Mouse (Mus musculus): ENCODE data around the gene Pkig. TPM values are rescaled to one million over a fixed set of nuclear protein-coding genes. Genes with fewer than 3 reads are reported as not detected.

The Pkig gene
- polyA plus RNA-seq (2015; fragmentation: Nextera tagmentation; extraction: Ambion mirVana) = 122 and 139 TPM in 2 replicates

- Histone ChIP-seq H3K9me3 (replicated peaks) (no peaks in the 10 kb centered on the region), H3K36me3 (peaks cover 8% of the 10 kb centered on the region; the same call in 1 of the 2 replicates)
- 1% methylated on average over 71 of the region's 71 CpGs for WGBS (ENCODE audit: insufficient replicate concordance)
These were observed at the start of gene Pkig for GRCm38 (mm10) chr2:163657975-163658886. Pkig (plus strand) TSS chr2:163658386.

GRCm38 (mm10) chr2:163609281-163609975, 48.8 kb upstream of the Pkig start:
- 80% methylated on average over 12 of the region's 12 CpGs for WGBS (ENCODE audit: insufficient replicate concordance)
- Histone ChIP-seq H3K4me3 (replicated peaks) (no peak overlapping the region), H3K4me2 (no peak overlapping the region), H3K9me3 (replicated peaks) (no peaks in the 10 kb centered on the region), H3K9ac (no peak overlapping the region), H3K27me3 (no peaks in the 10 kb centered on the region), H3K4me1 (replicated peaks) (peaks cover 33% of the 10 kb centered on the region), H3K27ac (no peak overlapping the region), H3K36me3 (peaks cover 62% of the 10 kb centered on the region)
- ATAC-seq (ENCODE audit: low read depth) (no peak), DNase-seq (no peak)

More at GRCm38 (mm10) chr2:163657975-163658886, at the start of gene Pkig:
- H3K4me2 ChIP-seq = peak within 1 kb of the TSS; percentile 73
- peaks cover 47% of the 10 kb centered on the region for H3K4me1 ChIP-seq (replicated peaks)
- H3K4me3 ChIP-seq (replicated peaks) = peak within 1 kb of the TSS; percentile 83
- no peaks in the 10 kb centered on the region for H3K27me3 ChIP-seq
- peak; percentile 87 for ATAC-seq (ENCODE audit: low read depth)
- peak within 1 kb of the TSS; percentile 87 for H3K27ac ChIP-seq
- peak within 1 kb of the TSS; percentile 88 for H3K9ac ChIP-seq
- peak; percentile 77 for DNase-seq

- DNase-seq = no peak
- H3K36me3 ChIP-seq = peaks cover 79% of the 10 kb centered on the region
- ATAC-seq (ENCODE audit: low read depth) = no peak
These were observed 47.0 kb upstream of the Pkig start for GRCm38 (mm10) chr2:163611176-163611575.

GRCm38 (mm10) chr2:163613206-163613605, 45.0 kb upstream of the Pkig start:
- 90% methylated on average over 5 of the region's 5 CpGs for WGBS (ENCODE audit: insufficient replicate concordance)
- H3K36me3 ChIP-seq = peaks cover 89% of the 10 kb centered on the region

More at GRCm38 (mm10) chr2:163611176-163611575, 47.0 kb upstream of the Pkig start:
- no peaks in the 10 kb centered on the region for H3K9me3 ChIP-seq (replicated peaks)
- peaks cover 15% of the 10 kb centered on the region for H3K4me1 ChIP-seq (replicated peaks)
- H3K27me3 ChIP-seq = no peaks in the 10 kb centered on the region
- H3K4me3 ChIP-seq (replicated peaks) = no peak overlapping the region
- H3K27ac ChIP-seq = no peak overlapping the region
- H3K9ac ChIP-seq = no peak overlapping the region
- H3K4me2 ChIP-seq = no peak overlapping the region
- WGBS (ENCODE audit: insufficient replicate concordance) = 80% methylated on average over 9 of the region's 9 CpGs

GRCm38 (mm10) chr2:163613990-163614389, 44.2 kb upstream of the Pkig start:
- no peak for DNase-seq
- Histone ChIP-seq H3K27ac (no peak overlapping the region), H3K9ac (no peak overlapping the region), H3K4me1 (replicated peaks) (no peaks in the 10 kb centered on the region), H3K4me3 (replicated peaks) (no peak overlapping the region), H3K9me3 (replicated peaks) (no peaks in the 10 kb centered on the region), H3K27me3 (no peaks in the 10 kb centered on the region), H3K4me2 (no peak overlapping the region), H3K36me3 (peaks cover 96% of the 10 kb centered on the region)
- ATAC-seq (ENCODE audit: low read depth) = no peak
- WGBS (ENCODE audit: insufficient replicate concordance) = 87% methylated on average over 4 of the region's 4 CpGs

More at GRCm38 (mm10) chr2:163613206-163613605, 45.0 kb upstream of the Pkig start:
- Histone ChIP-seq H3K4me2 (no peak overlapping the region), H3K4me1 (replicated peaks) (peaks cover 3% of the 10 kb centered on the region; the same call in 1 of the 2 replicates), H3K27me3 (no peaks in the 10 kb centered on the region), H3K27ac (no peak overlapping the region), H3K4me3 (replicated peaks) (no peak overlapping the region), H3K9me3 (replicated peaks) (no peaks in the 10 kb centered on the region), H3K9ac (no peak overlapping the region)
- ATAC-seq (ENCODE audit: low read depth) = no peak
- DNase-seq = no peak

GRCm38 (mm10) chr2:163615401-163615800, 42.8 kb upstream of the Pkig start:
- Histone ChIP-seq H3K27me3 (no peaks in the 10 kb centered on the region), H3K27ac (no peak overlapping the region), H3K4me3 (replicated peaks) (no peak overlapping the region), H3K9ac (no peak overlapping the region), H3K9me3 (replicated peaks) (no peaks in the 10 kb centered on the region), H3K4me1 (replicated peaks) (no peaks in the 10 kb centered on the region), H3K36me3 (peaks cover 99% of the 10 kb centered on the region), H3K4me2 (no peak overlapping the region)
- 89% methylated on average over 9 of the region's 9 CpGs for WGBS (ENCODE audit: insufficient replicate concordance)
- ATAC-seq (ENCODE audit: low read depth) = no peak
- no peak for DNase-seq

GRCm38 (mm10) chr2:163615906-163616651, 42.1 kb upstream of the Pkig start:
- H3K27ac ChIP-seq = peak overlapping the region; percentile 37; the same call in 1 of the 2 replicates
- H3K4me1 ChIP-seq (replicated peaks) = no peaks in the 10 kb centered on the region
- H3K36me3 ChIP-seq = peaks cover 99% of the 10 kb centered on the region
- no peak overlapping the region for H3K9ac ChIP-seq
- no peak for DNase-seq
- no peaks in the 10 kb centered on the region for H3K9me3 ChIP-seq (replicated peaks)
- WGBS (ENCODE audit: insufficient replicate concordance) = 75% methylated on average over 4 of the region's 4 CpGs
- H3K4me3 ChIP-seq (replicated peaks) = no peak overlapping the region
- no peaks in the 10 kb centered on the region for H3K27me3 ChIP-seq
- no peak for ATAC-seq (ENCODE audit: low read depth)
- no peak overlapping the region for H3K4me2 ChIP-seq

GRCm38 (mm10) chr2:163616652-163617227, 41.4 kb upstream of the Pkig start:
- H3K36me3 ChIP-seq = peaks cover 99% of the 10 kb centered on the region
- H3K4me1 ChIP-seq (replicated peaks) = no peaks in the 10 kb centered on the region
- DNase-seq = no peak
- H3K4me2 ChIP-seq = no peak overlapping the region
- no peak for ATAC-seq (ENCODE audit: low read depth)
- H3K27ac ChIP-seq = peak overlapping the region; percentile 44
- H3K27me3 ChIP-seq = no peaks in the 10 kb centered on the region
- WGBS (ENCODE audit: insufficient replicate concordance) = 71% methylated on average over 3 of the region's 3 CpGs
- H3K4me3 ChIP-seq (replicated peaks) = no peak overlapping the region
- no peaks in the 10 kb centered on the region for H3K9me3 ChIP-seq (replicated peaks)
- no peak overlapping the region for H3K9ac ChIP-seq

GRCm38 (mm10) chr2:163617232-163617863, 40.8 kb upstream of the Pkig start:
- ATAC-seq (ENCODE audit: low read depth) (peak; percentile 16; the same call in 1 of the 2 replicates), DNase-seq (no peak)
- Histone ChIP-seq H3K4me2 (no peak overlapping the region), H3K27me3 (no peaks in the 10 kb centered on the region), H3K36me3 (peaks cover 99% of the 10 kb centered on the region), H3K4me1 (replicated peaks) (no peaks in the 10 kb centered on the region), H3K4me3 (replicated peaks) (no peak overlapping the region), H3K9me3 (replicated peaks) (no peaks in the 10 kb centered on the region), H3K27ac (peak overlapping the region; percentile 44; the same call in 1 of the 2 replicates), H3K9ac (no peak overlapping the region)
- 74% methylated on average over 3 of the region's 3 CpGs for WGBS (ENCODE audit: insufficient replicate concordance)

GRCm38 (mm10) chr2:163617874-163618273, 40.3 kb upstream of the Pkig start:
- peaks cover 100% of the 10 kb centered on the region for H3K36me3 ChIP-seq
- DNase-seq (no peak), ATAC-seq (ENCODE audit: low read depth) (no peak)
- no peak overlapping the region for H3K27ac ChIP-seq
- H3K9me3 ChIP-seq (replicated peaks) = no peaks in the 10 kb centered on the region
- H3K9ac ChIP-seq = no peak overlapping the region
- H3K4me1 ChIP-seq (replicated peaks) = no peaks in the 10 kb centered on the region
- H3K4me2 ChIP-seq = no peak overlapping the region
- no peaks in the 10 kb centered on the region for H3K27me3 ChIP-seq
- 85% methylated on average over 4 of the region's 4 CpGs for WGBS (ENCODE audit: insufficient replicate concordance)
- H3K4me3 ChIP-seq (replicated peaks) = no peak overlapping the region

Measured in liver, embryonic 13.5 days (tissue).